Mouse (Mus musculus) C2C12 (cell line): ENCODE data around the gene Pikfyve. TPM values are rescaled to one million over a fixed set of nuclear protein-coding genes. Genes with fewer than 3 reads are reported as not detected.

Source experiments
- H3K27me3 ChIP-seq: one replicate; pipeline ENCODE4 v1.6.1; 2011; ENCODE audit not compliant: control insufficient read depth, insufficient read depth, insufficient read length
- H3K36me3 ChIP-seq: one replicate; pipeline ENCODE4 v1.6.1; 2011; ENCODE audit not compliant: control insufficient read depth, insufficient read depth
- H3K4me3 ChIP-seq: one replicate; pipeline ENCODE4 v1.5.1; 2011; ENCODE audit warnings: mild to moderate bottlenecking, control low read depth; ENCODE audit not compliant: poor library complexity, insufficient read depth, severe bottlenecking
- H3K79me2 ChIP-seq: one replicate; pipeline ENCODE4 v1.6.1; 2011; ENCODE audit not compliant: control insufficient read depth, insufficient read depth
- H3K79me3 ChIP-seq: one replicate; pipeline ENCODE4 v1.6.1; 2011; ENCODE audit warnings: low read depth, control low read depth
- H3ac ChIP-seq: one replicate; pipeline ENCODE3; 2011; ENCODE audit warnings: low read depth; ENCODE audit not compliant: control insufficient read depth, insufficient read length
- CEBPB ChIP-seq: IDR thresholded peaks from one replicate; pipeline ENCODE4 v1.6.1; 2011; ENCODE audit warnings: low read depth, mild to moderate bottlenecking, control low read depth, moderate library complexity
- CTCF ChIP-seq: IDR thresholded peaks from one replicate; pipeline ENCODE4 v1.5.1; 2011; ENCODE audit not compliant: control insufficient read depth, insufficient read depth, insufficient read length
- FOSL1 ChIP-seq: IDR thresholded peaks from one replicate; pipeline ENCODE4 v1.8.0; 2011; ENCODE audit warnings: mild to moderate bottlenecking, low read length; ENCODE audit not compliant: poor library complexity, insufficient read depth, severe bottlenecking
- MAX ChIP-seq: IDR thresholded peaks from one replicate; pipeline ENCODE4 v1.6.1; 2011; ENCODE audit warnings: mild to moderate bottlenecking, control low read depth
- MYOD1 ChIP-seq: IDR thresholded peaks from one replicate; pipeline ENCODE4 v1.6.1; 2011; ENCODE audit warnings: low read depth; ENCODE audit not compliant: control insufficient read depth, insufficient read length
- MYOG ChIP-seq: IDR thresholded peaks from one replicate; pipeline ENCODE4 v1.6.1; 2011; ENCODE audit not compliant: control insufficient read depth, insufficient read length; ENCODE audit errors: extremely low read depth
- USF1 ChIP-seq: IDR thresholded peaks from one replicate; pipeline ENCODE4 v1.6.1; 2011; ENCODE audit warnings: low read depth, mild to moderate bottlenecking, control low read depth, moderate library complexity
- polyA plus RNA-seq: library from polyadenylated mRNA; unstranded; fragments of >200 nt; fragmentation: generic; extraction: Trizol; gene quantifications from one replicate; pipeline ENCODE4 v1.2.1, GENCODE M21; 2012; ENCODE audit warnings: missing spikeins

Gene Pikfyve
- polyA plus RNA-seq, 1 experiment, result 3.2 TPM

GRCm38 (mm10) chr1:65154814-65155213, 31.7 kb upstream of the Pikfyve start:
- H3K4me3 ChIP-seq, result no peak overlapping the region
- TF ChIP-seq CEBPB (no peak), MAX (no peak), USF1 (no peak), CTCF (no peak), MYOD1 (no peak), FOSL1 (no peak), MYOG (no peak)

GRCm38 (mm10) chr1:65156111-65156510, 30.4 kb upstream of the Pikfyve start:
- Histone ChIP-seq H3K4me3 (no peak overlapping the region), H3K36me3 (peaks cover 32% of the 10 kb centered on the region), H3ac (no peak overlapping the region), H3K79me2 (no peaks in the 10 kb centered on the region), H3K27me3 (no peaks in the 10 kb centered on the region), H3K79me3 (no peaks in the 10 kb centered on the region)
- no peak for TF ChIP-seq MYOD1
- TF ChIP-seq CTCF, result no peak
- no peak for TF ChIP-seq USF1

More at GRCm38 (mm10) chr1:65154814-65155213, 31.7 kb upstream of the Pikfyve start:
- no peak overlapping the region for H3ac ChIP-seq
- no peaks in the 10 kb centered on the region for H3K79me2 ChIP-seq
- H3K36me3 ChIP-seq, result peaks cover 19% of the 10 kb centered on the region
- no peaks in the 10 kb centered on the region for H3K79me3 ChIP-seq
- H3K27me3 ChIP-seq, result no peaks in the 10 kb centered on the region

- Histone ChIP-seq H3K36me3 (peaks cover 79% of the 10 kb centered on the region), H3K79me3 (no peaks in the 10 kb centered on the region), H3K4me3 (no peak overlapping the region), H3K27me3 (no peaks in the 10 kb centered on the region), H3K79me2 (no peaks in the 10 kb centered on the region), H3ac (no peak overlapping the region)
- TF ChIP-seq MYOD1 (no peak), CTCF (no peak), MYOG (no peak), CEBPB (no peak)
These were observed 24.3 kb upstream of the Pikfyve start for GRCm38 (mm10) chr1:65162210-65162609.

- Histone ChIP-seq H3K79me2 (no peaks in the 10 kb centered on the region), H3K27me3 (no peaks in the 10 kb centered on the region), H3K36me3 (peaks cover 58% of the 10 kb centered on the region), H3ac (no peak overlapping the region), H3K4me3 (no peak overlapping the region), H3K79me3 (no peaks in the 10 kb centered on the region)
- no peak for TF ChIP-seq CEBPB
- TF ChIP-seq MYOD1, result no peak
- TF ChIP-seq FOSL1, result no peak
- no peak for TF ChIP-seq MYOG
- no peak for TF ChIP-seq MAX
- TF ChIP-seq USF1, result no peak
- no peak for TF ChIP-seq CTCF
These were observed 19.0 kb upstream of the Pikfyve start for GRCm38 (mm10) chr1:65167496-65167895.

- Histone ChIP-seq H3K27me3 (no peaks in the 10 kb centered on the region), H3K79me2 (no peaks in the 10 kb centered on the region), H3K79me3 (no peaks in the 10 kb centered on the region), H3K4me3 (no peak overlapping the region), H3K36me3 (peaks cover 41% of the 10 kb centered on the region), H3ac (no peak overlapping the region)
- TF ChIP-seq MYOD1 (no peak), FOSL1 (no peak), CTCF (no peak), CEBPB (no peak), MYOG (no peak), MAX (no peak), USF1 (no peak)
These were observed 16.9 kb upstream of the Pikfyve start for GRCm38 (mm10) chr1:65169536-65169935.

- TF ChIP-seq CEBPB (no peak), MYOG (no peak), USF1 (no peak), FOSL1 (no peak), MYOD1 (no peak), CTCF (no peak), MAX (no peak)
- Histone ChIP-seq H3K4me3 (no peak overlapping the region), H3ac (no peak overlapping the region), H3K79me3 (no peaks in the 10 kb centered on the region), H3K36me3 (peaks cover 37% of the 10 kb centered on the region), H3K79me2 (no peaks in the 10 kb centered on the region), H3K27me3 (no peaks in the 10 kb centered on the region)
These were observed 16.5 kb upstream of the Pikfyve start for GRCm38 (mm10) chr1:65169947-65170346.
